Mouse (Mus musculus) midbrain, embryonic 13.5 days (tissue): ENCODE measurements around the gene Gm6509. TPM values are rescaled to one million over a fixed set of nuclear protein-coding genes. Genes with fewer than 3 reads are reported as not detected.
"Not testable (repeated sequence)": the region's sequence is repeated elsewhere in the genome, so short reads cannot be mapped to it uniquely, and the experiment has no call there.

Source experiments
- ATAC-seq: fragments of 200-750 bp; cut with Nextera tagmentation; 2 replicates; pipeline ENCODE4 v1.8.0; 2017; ENCODE audit warnings: mild to moderate bottlenecking, moderate TSS enrichment, moderate library complexity
- H3K27ac ChIP-seq: fragments of 300-500 bp; sonication (generic); 2 replicates; pipeline ENCODE4 v1.5.1; 2015; ENCODE audit warnings: inconsistent platforms, mild to moderate bottlenecking, moderate library complexity
- H3K27me3 ChIP-seq: fragments of 300-500 bp; sonication (generic); 2 replicates; pipeline ENCODE4 v1.6.1; 2015; ENCODE audit warnings: mild to moderate bottlenecking, inconsistent platforms
- H3K36me3 ChIP-seq: fragments of 300-500 bp; sonication (generic); 2 replicates; pipeline ENCODE4 v1.6.1; 2015; ENCODE audit warnings: mild to moderate bottlenecking, inconsistent platforms
- H3K4me1 ChIP-seq: fragments of 300-500 bp; sonication (generic); replicated peaks from 2 replicates; pipeline ENCODE4 v1.6.1; 2015; ENCODE audit warnings: inconsistent platforms
- H3K4me2 ChIP-seq: fragments of 300-500 bp; sonication (generic); replicated peaks from 2 replicates; pipeline ENCODE4 v1.6.1; 2015; ENCODE audit warnings: moderate library complexity, mild to moderate bottlenecking, inconsistent platforms
- H3K4me3 ChIP-seq: fragments of 300-500 bp; sonication (generic); replicated peaks from 2 replicates; pipeline ENCODE4 v1.5.1; 2015; ENCODE audit warnings: mild to moderate bottlenecking, inconsistent platforms
- H3K9ac ChIP-seq: fragments of 300-500 bp; sonication (generic); replicated peaks from 2 replicates; pipeline ENCODE4 v1.6.1; 2015; ENCODE audit warnings: mild to moderate bottlenecking, inconsistent platforms
- H3K9me3 ChIP-seq: fragments of 300-500 bp; sonication (generic); 2 replicates; pipeline ENCODE4 v1.6.1; 2016; ENCODE audit warnings: mild to moderate bottlenecking, inconsistent platforms
- WGBS: fragments of 180-500 bp; shearing (Covaris S2); methylation state at CpG from one replicate; pipeline ENCODE4 v1.1.7; 2015; 5-methylcytosine and 5-hydroxymethylcytosine counted together
- polyA plus RNA-seq: library from polyadenylated mRNA; unstranded; fragments of >200 nt; fragmentation: Nextera tagmentation; extraction: Ambion mirVana; gene quantifications from 2 replicates; pipeline ENCODE4 v1.2.1, GENCODE M21; 2015

Gene Gm6509
- not detected in 2 replicates for polyA plus RNA-seq

GRCm38 (mm10) chr5:94623679-94624078 lies at the start of gene Gm6509:
Gene Gm6509, plus strand, starts transcription at chr5:94623979.
- not testable (repeated sequence) for H3K4me3 ChIP-seq, H3K9me3 ChIP-seq, H3K4me2 ChIP-seq, H3K4me1 ChIP-seq, H3K36me3 ChIP-seq, ATAC-seq, H3K27me3 ChIP-seq, H3K27ac ChIP-seq, H3K9ac ChIP-seq
- no CpG with 5 or more reads among the region's 2 CpGs for WGBS

GRCm38 (mm10) chr5:94616242-94616641 lies 7.5 kb upstream of the Gm6509 start, which contains the start of gene Gm3147:
Gene Gm3147, minus strand, starts transcription at chr5:94616342.
- not testable (repeated sequence) for H3K9ac ChIP-seq, ATAC-seq
- WGBS, result no CpG with 5 or more reads among the region's 1 CpGs

GRCm38 (mm10) chr5:94648082-94648481 lies 24.3 kb downstream of the Gm6509 start, which contains the start of gene Gm6205:
Gene Gm6205, plus strand, starts transcription at chr5:94648382.
- H3K36me3 ChIP-seq, H3K4me3 ChIP-seq, H3K27ac ChIP-seq, H3K9me3 ChIP-seq, ATAC-seq, H3K4me1 ChIP-seq, H3K27me3 ChIP-seq, H3K9ac ChIP-seq, H3K4me2 ChIP-seq: not testable (repeated sequence)
- WGBS, result no CpG with 5 or more reads among the region's 2 CpGs

More at GRCm38 (mm10) chr5:94616242-94616641, 7.5 kb upstream of the Gm6509 start, which contains the start of gene Gm3147:
- not testable (repeated sequence) for H3K9me3 ChIP-seq, H3K4me3 ChIP-seq, H3K4me2 ChIP-seq, H3K27ac ChIP-seq, H3K36me3 ChIP-seq, H3K27me3 ChIP-seq, H3K4me1 ChIP-seq

Other genes starting within 250 kb of the Gm6509 start
- gene Gm7682, start 178.2 kb upstream of the Gm6509 start, polyA plus RNA-seq, result not detected in 2 replicates
- gene Gm3139, start 97.7 kb upstream of the Gm6509 start, polyA plus RNA-seq, result not detected in 2 replicates
- not detected in 2 replicates for gene Gm3147, start 7.6 kb upstream of the Gm6509 start, polyA plus RNA-seq
- gene Gm6205, start 24.4 kb downstream of the Gm6509 start, polyA plus RNA-seq, result not detected in 2 replicates
- not detected in 2 replicates for gene Gm3183, start 241.5 kb downstream of the Gm6509 start, polyA plus RNA-seq